Mouse (Mus musculus) cerebellum, postnatal 14 days (tissue): ENCODE measurements around the gene Pnldc1.

Experiments used
- DNase-seq, 2 experiments: peaks; one replicate each; pipeline ENCODE4 v3.0.0; 2021; ENCODE audit warnings: mixed read lengths in 2 of 2

Gene Pnldc1

DNA sequence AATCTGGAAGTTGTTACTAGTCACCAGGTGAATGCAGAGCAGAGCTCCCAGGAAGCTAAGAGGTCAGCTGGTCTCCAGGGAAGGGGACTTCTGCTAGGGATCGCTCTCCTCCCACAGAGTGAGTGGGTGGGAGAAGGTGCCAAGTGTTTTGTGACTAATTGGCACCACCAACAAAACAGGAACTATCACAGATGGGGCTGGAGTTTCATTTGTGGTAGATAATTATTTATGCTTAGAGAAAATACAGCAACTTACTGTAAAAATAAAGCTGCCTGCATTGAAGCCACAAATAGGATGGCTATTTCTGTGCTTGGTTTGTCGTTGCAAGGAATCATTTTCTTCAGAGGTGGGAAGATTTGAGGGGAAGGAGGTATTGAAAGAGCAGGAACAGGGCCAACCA lies 56.2 kb downstream of the Pnldc1 start:
- no peak for DNase-seq

DNA sequence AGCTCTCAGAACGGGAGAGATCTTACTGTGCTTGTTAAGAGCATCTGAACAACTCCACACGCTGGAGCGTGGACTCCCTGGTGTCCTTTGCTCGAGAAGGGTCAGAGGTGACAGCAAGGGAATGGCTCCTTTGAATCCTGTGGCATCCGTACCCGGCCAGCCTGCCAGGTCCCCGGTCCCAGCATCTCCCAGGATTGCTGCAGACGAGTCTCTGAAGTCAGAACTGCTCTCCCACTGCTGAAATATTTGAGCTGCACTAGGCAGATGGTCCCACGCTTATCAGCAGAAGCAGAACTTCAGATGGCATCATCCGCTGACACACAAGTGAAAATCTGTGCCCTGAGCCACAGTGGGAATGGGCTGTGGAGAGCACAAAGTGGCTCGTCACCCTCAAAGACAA lies 58.3 kb downstream of the Pnldc1 start:
- DNase-seq, result no peak

DNA sequence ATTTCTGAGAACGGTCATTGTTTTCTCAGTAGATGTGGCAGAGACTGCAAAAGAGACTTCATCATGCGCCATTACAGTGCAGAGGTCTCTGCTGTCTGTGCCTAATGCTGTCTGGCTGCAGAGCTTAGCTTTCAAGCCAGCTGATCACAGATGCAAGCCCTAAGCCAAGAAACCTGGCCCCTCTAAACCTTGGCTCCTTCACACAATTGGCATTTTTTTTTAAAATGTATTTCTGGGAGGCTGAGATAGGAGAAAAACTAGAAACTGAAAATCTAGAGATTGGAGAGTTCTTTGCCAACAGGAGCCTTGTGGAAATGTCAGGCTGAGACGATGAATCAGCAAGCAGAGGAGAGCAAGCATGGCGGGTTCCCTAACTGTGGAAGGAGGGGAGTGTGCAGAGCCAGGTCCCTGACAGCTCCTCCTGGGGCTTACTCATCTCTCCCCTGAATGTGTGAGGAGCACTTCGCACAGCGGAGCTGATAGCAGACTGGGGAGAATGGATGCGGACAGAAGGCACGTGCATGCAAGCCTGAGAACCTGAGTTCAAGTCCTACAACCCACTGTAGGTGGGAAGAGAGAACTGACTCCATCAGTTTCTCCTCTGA lies 60.1 kb downstream of the Pnldc1 start:
- no peak for DNase-seq

DNA sequence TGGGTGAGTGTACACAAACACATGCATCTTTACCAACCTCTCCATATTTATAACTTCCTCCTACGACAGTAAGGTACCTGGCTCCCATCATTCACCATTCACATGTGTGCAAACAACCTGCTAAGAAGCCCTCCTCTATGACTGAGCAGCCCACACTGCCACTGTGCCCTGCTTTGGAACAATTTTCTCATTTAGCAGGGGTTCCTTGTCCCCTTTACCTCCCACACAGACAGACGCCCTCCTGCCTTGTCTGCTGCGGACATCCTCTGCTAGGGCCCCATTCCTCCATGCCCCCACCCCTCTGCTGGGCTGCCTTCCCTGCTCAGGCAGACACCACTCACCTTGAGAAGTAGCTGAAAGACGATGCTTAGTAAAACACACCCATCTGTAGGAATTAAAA lies 62.3 kb downstream of the Pnldc1 start:
- no peak for DNase-seq

DNA sequence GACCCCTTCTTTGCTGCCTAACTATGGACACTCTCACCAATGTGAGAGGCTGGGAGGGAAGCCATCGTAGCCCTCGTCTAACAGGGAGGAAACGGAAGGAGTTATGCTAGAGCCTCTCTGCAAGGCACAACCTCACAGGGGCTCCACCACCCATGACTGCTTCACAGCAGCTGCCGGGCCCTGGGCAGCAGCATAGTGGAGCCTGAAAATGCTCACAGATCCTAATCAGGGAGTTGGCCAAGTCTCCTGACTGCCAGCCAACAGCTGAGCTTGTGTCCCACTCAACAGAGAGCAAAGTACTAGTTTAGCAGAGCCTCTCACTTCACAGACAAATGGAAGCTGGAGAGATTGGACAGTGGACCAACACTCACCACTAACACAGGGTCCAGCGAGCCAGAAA lies 63.6 kb downstream of the Pnldc1 start:
- peak; percentile 37 to 44 for DNase-seq

DNA sequence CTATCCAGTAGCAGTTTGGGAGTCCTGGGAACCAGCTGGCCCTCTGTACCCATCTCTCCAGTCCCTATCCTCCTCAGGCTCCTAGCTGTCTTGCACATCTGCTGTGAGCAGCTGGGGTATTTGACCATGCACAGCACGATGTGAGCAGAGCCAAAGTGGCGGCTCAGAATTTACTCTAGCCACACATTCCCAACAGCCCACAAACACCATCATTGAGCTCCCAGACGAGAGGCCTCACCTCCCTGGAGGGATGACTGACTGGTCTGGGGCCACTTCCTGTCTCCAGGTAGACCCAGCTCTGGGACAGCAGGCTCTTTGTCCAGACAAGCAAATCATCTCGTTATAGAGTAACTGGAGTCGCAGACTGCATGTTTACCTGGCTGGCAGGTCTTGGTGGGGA lies 64.2 kb downstream of the Pnldc1 start:
- no peak for DNase-seq

DNA sequence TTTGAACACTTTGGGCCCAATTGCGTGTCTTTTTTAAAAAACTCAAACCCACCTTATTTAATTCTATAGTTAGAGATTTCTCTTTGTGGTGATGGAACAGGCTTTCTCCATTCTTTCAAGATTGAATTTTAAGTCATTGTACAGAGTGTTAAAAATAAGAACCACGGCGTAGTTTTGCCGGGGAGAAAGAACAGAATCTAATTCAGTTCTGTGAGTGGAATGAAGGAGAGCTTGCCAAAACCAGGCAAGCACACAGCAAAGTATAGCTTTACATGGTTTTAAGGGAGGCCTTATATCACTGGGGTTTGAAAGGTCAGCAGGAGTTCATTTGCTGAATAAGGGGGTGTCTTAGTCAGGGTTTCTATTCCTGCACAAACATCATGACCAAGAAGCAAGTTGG lies 65.5 kb downstream of the Pnldc1 start:
- DNase-seq, result no peak

DNA sequence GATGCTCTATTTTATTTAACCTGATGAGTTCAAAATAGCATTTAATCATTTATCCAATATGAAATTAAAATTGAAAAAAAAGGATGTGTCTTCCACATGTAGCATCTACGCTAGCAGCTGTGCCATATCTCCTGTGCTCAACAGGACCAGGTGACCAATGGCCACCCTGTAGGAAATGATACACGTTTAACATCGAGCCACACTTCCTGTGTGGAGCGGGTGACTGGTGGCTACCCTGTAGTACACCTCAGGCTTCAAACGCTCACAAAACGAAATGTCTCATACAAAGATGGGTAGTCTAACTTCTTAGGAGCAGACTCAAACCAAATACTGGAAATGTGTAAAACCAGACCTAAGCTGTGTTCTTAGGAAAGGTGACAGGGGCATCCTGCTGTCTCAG lies 66.2 kb downstream of the Pnldc1 start:
- no peak for DNase-seq

DNA sequence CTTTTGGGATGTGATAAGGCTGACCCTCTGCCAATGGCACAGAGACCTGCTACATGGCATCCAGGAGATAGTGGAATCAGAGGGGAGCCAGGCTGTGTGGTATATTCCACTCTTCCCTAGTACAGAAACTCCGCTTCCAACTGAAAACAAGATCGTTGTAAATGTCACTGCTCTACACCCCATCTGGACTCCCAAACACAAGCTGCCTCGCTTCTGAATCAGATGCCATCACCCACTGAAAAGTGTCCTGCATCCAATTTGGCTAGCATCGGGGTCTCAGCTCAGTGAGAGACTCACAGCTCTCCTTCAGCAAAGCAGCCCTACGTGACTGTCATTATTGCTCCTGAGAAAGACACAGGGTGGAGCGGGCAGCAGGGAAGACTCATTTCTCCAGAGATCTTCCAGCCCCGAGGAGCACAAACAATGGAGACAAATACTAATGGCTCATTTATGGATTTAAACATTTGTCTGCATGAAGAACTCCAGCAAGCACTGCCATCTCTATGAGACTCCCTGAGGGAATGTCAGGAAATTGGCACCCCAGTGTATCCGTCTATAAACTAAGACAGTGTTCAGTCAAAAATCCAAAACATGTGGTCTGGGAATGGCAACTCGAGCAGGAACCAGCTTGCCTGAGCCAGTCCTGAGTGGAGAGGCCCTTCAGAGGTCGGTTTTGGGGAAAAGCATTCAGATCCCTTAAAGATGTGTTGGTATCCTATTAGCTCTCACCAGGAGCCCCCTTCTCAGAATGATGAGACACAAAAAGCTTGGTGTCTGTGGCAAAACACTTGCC lies 70.4 kb downstream of the Pnldc1 start:
- DNase-seq, result no peak
